Mouse (Mus musculus): ENCODE measurements at regions not wholly inside any gene's neighbourhood (a gene's known extent, or its start where the extent isn't known, plus 50 kb on each side); places are given as distances from the start of the nearest gene placed in this dataset.

- Histone ChIP-seq H3K27me3 (no peaks in the 10 kb centered on the region), H3K4me1 (no peaks in the 10 kb centered on the region), H3K4me3 (no peak overlapping the region), H3K36me3 (no peaks in the 10 kb centered on the region), H3K4me2 (no peak overlapping the region), H3K9ac (no peak overlapping the region), H3K9me3 (no peaks in the 10 kb centered on the region), H3K27ac (no peak overlapping the region)
- ATAC-seq (ENCODE audit: insufficient number of reproducible peaks, low FRiP score, low TSS enrichment, low read depth), result no peak
- 92% methylated on average over 1 of the region's 1 CpGs for WGBS
These were observed 341.5 kb downstream of the 1700017N19Rik start for GRCm38 (mm10) chr10:100931739-100932138.

- H3K9ac ChIP-seq, result no peak overlapping the region
- H3K9me3 ChIP-seq, result no peaks in the 10 kb centered on the region
- no peaks in the 10 kb centered on the region for H3K27me3 ChIP-seq
- no peak overlapping the region for H3K27ac ChIP-seq
- no peaks in the 10 kb centered on the region for H3K36me3 ChIP-seq
- no peak for ATAC-seq (ENCODE audit: insufficient number of reproducible peaks, low FRiP score, low TSS enrichment, low read depth)
- H3K4me2 ChIP-seq, result no peak overlapping the region
- WGBS, result 90% methylated on average over 9 of the region's 9 CpGs
- H3K4me3 ChIP-seq, result no peak overlapping the region
- no peaks in the 10 kb centered on the region for H3K4me1 ChIP-seq
These were observed 368.1 kb downstream of the 1700017N19Rik start for GRCm38 (mm10) chr10:100958371-100958770.

GRCm38 (mm10) chr10:101003469-101003868 is 413.2 kb downstream of the 1700017N19Rik start:
- H3K4me1 ChIP-seq, result no peaks in the 10 kb centered on the region
- H3K9ac ChIP-seq, result no peak overlapping the region
- H3K27ac ChIP-seq, result no peak overlapping the region
- H3K27me3 ChIP-seq, result no peaks in the 10 kb centered on the region
- H3K36me3 ChIP-seq, result no peaks in the 10 kb centered on the region
- 83% methylated on average over 2 of the region's 2 CpGs for WGBS
- H3K9me3 ChIP-seq, result no peaks in the 10 kb centered on the region
- no peak overlapping the region for H3K4me3 ChIP-seq
- no peak for ATAC-seq (ENCODE audit: insufficient number of reproducible peaks, low FRiP score, low TSS enrichment, low read depth)
- no peak overlapping the region for H3K4me2 ChIP-seq

- whole genome bisulfite sequencing, result 77% methylated on average over 4 of the region's 4 CpGs
- no peak overlapping the region for H3K9ac ChIP-seq
- no peak for ATAC-seq (ENCODE audit: insufficient number of reproducible peaks, low FRiP score, low TSS enrichment, low read depth)
These were observed 414.4 kb downstream of the 1700017N19Rik start for GRCm38 (mm10) chr10:101004687-101005086.

DNA sequence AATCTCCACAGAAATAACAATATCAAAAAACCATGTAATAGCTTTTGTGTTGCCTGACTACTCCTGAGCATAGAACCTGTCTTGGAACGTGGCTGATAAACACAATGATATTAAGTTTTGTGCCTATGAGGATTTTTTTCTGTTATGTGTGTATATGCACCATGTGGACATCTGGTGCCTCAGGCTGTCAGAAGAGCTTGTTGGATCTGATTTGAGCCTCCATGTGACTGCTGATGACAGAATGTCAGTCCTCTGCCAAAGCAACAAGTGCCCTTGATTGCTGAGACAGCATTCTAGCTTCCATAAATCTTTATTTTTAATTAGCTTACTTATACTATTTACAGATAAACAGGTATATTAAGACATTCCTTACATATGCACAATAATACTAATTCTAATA is 425.1 kb downstream of the 1700017N19Rik start:
- Histone ChIP-seq H3K36me3 (no peaks in the 10 kb centered on the region), H3K4me1 (no peaks in the 10 kb centered on the region), H3K9ac (no peak overlapping the region), H3K27ac (no peak overlapping the region), H3K4me3 (no peak overlapping the region), H3K27me3 (no peaks in the 10 kb centered on the region), H3K9me3 (no peaks in the 10 kb centered on the region), H3K4me2 (no peak overlapping the region)
- WGBS, result 72% methylated on average over 1 of the region's 1 CpGs
- ATAC-seq (ENCODE audit: insufficient number of reproducible peaks, low FRiP score, low TSS enrichment, low read depth), result no peak

More at GRCm38 (mm10) chr10:101004687-101005086, 414.4 kb downstream of the 1700017N19Rik start:
- Histone ChIP-seq H3K4me3 (no peak overlapping the region), H3K36me3 (no peaks in the 10 kb centered on the region), H3K27ac (no peak overlapping the region), H3K4me1 (no peaks in the 10 kb centered on the region), H3K4me2 (no peak overlapping the region), H3K9me3 (no peaks in the 10 kb centered on the region), H3K27me3 (no peaks in the 10 kb centered on the region)

- H3K9ac ChIP-seq, result no peak overlapping the region
- no peak for ATAC-seq (ENCODE audit: insufficient number of reproducible peaks, low FRiP score, low TSS enrichment, low read depth)
- no peak overlapping the region for H3K4me3 ChIP-seq
- H3K27me3 ChIP-seq, result no peaks in the 10 kb centered on the region
- no peak overlapping the region for H3K4me2 ChIP-seq
- no peaks in the 10 kb centered on the region for H3K36me3 ChIP-seq
- no peaks in the 10 kb centered on the region for H3K4me1 ChIP-seq
- H3K9me3 ChIP-seq, result no peaks in the 10 kb centered on the region
- no peak overlapping the region for H3K27ac ChIP-seq
These were observed 448.3 kb downstream of the 1700017N19Rik start for GRCm38 (mm10) chr10:101038630-101039029.

DNA sequence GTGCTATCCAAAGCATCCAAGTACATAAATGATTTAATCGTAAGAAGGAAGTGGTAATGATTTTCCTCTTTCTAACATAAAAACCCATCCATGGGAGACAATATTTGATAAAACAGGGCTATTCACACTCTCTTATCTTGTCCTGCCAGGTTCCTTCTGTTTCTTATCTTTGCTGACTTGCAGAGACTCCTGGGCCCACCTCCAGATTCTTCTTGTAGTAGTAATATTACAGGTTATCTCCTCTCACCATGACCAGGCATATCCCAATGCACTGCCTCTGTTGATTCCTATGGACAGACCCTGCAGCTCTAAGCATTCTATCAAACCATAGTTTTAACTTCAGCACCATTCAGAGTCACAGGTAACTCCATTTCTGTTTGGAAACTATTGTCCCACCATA is 448.8 kb downstream of the 1700017N19Rik start:
- no peaks in the 10 kb centered on the region for H3K9me3 ChIP-seq
- no peaks in the 10 kb centered on the region for H3K36me3 ChIP-seq
- H3K27me3 ChIP-seq, result no peaks in the 10 kb centered on the region
- 86% methylated on average over 1 of the region's 1 CpGs for WGBS
- no peaks in the 10 kb centered on the region for H3K4me1 ChIP-seq
- no peak overlapping the region for H3K27ac ChIP-seq
- no peak overlapping the region for H3K4me3 ChIP-seq
- H3K9ac ChIP-seq, result no peak overlapping the region
- H3K4me2 ChIP-seq, result no peak overlapping the region
- no peak for ATAC-seq (ENCODE audit: insufficient number of reproducible peaks, low FRiP score, low TSS enrichment, low read depth)
